Mouse (Mus musculus) forebrain, embryonic 14.5 days (tissue): ENCODE measurements at regions not wholly inside any gene's neighbourhood (a gene's known extent, or its start where the extent isn't known, plus 50 kb on each side); places are given as distances from the start of the nearest gene placed in this dataset.

Experiments used
- ATAC-seq: fragments of 200-750 bp; cut with Nextera tagmentation; 2 replicates; pipeline ENCODE4 v1.8.0; 2017; ENCODE audit warnings: mild to moderate bottlenecking, moderate library complexity
- DNase-seq: peaks from one replicate; pipeline ENCODE4 v3.0.0-alpha.2; 2015; ENCODE audit warnings: low spot score
- H3K27ac ChIP-seq: fragments of 300-500 bp; sonication (generic); 2 replicates; pipeline ENCODE4 v1.5.1; 2014; ENCODE audit warnings: low read depth, mild to moderate bottlenecking, control low read depth, low read length, moderate library complexity
- H3K27me3 ChIP-seq: fragments of 300-500 bp; sonication (generic); replicated peaks from 2 replicates; pipeline ENCODE4 v1.6.1; 2014; ENCODE audit warnings: low read length, control low read depth, mixed read lengths; ENCODE audit not compliant: control insufficient read depth, insufficient read depth
- H3K36me3 ChIP-seq: fragments of 300-500 bp; sonication (generic); 2 replicates; pipeline ENCODE4 v1.6.1; 2014; ENCODE audit warnings: low read length, control low read depth; ENCODE audit not compliant: control insufficient read depth, insufficient read depth
- H3K4me1 ChIP-seq: fragments of 300-500 bp; sonication (generic); 2 replicates; pipeline ENCODE4 v1.6.1; 2014; ENCODE audit warnings: antibody characterized with exemption, low read length, control low read depth; ENCODE audit not compliant: control insufficient read depth, insufficient read depth
- H3K4me2 ChIP-seq: fragments of 300-500 bp; sonication (generic); 2 replicates; pipeline ENCODE4 v1.6.1; 2014; ENCODE audit warnings: mild to moderate bottlenecking, control low read depth, low read length
- H3K4me3 ChIP-seq: fragments of 300-500 bp; sonication (generic); 2 replicates; pipeline ENCODE4 v1.5.1; 2014; ENCODE audit warnings: low read depth, low read length, control low read depth
- H3K9ac ChIP-seq: fragments of 300-500 bp; sonication (generic); 2 replicates; pipeline ENCODE4 v1.6.1; 2014; ENCODE audit warnings: mild to moderate bottlenecking, low read length, control low read depth, moderate library complexity
- H3K9me3 ChIP-seq: fragments of 300-500 bp; sonication (generic); replicated peaks from 2 replicates; pipeline ENCODE4 v1.6.1; 2016; ENCODE audit warnings: low read length, control low read depth, mixed read lengths; ENCODE audit not compliant: control insufficient read depth
- WGBS: fragments of 180-500 bp; shearing (Covaris S2); extraction: QIAGEN DNeasy Blood & Tissue Kit; methylation state at CpG from one replicate; pipeline ENCODE4 v1.1.7; 2014; 5-methylcytosine and 5-hydroxymethylcytosine counted together

- Histone ChIP-seq H3K4me3 (no peak overlapping the region), H3K9ac (no peak overlapping the region), H3K4me1 (no peaks in the 10 kb centered on the region), H3K36me3 (no peaks in the 10 kb centered on the region), H3K27me3 (no peaks in the 10 kb centered on the region), H3K9me3 (no peaks in the 10 kb centered on the region), H3K27ac (no peak overlapping the region), H3K4me2 (no peak overlapping the region)
- WGBS: 85% methylated on average over 1 of the region's 1 CpGs
- DNase-seq (no peak), ATAC-seq (no peak)
Measured at GRCm38 (mm10) chr16:51393871-51394270, 637.2 kb upstream of the Cblb start.
